10 mouse cellular contexts compared by ENCODE assay signal in the genomic region with DNA sequence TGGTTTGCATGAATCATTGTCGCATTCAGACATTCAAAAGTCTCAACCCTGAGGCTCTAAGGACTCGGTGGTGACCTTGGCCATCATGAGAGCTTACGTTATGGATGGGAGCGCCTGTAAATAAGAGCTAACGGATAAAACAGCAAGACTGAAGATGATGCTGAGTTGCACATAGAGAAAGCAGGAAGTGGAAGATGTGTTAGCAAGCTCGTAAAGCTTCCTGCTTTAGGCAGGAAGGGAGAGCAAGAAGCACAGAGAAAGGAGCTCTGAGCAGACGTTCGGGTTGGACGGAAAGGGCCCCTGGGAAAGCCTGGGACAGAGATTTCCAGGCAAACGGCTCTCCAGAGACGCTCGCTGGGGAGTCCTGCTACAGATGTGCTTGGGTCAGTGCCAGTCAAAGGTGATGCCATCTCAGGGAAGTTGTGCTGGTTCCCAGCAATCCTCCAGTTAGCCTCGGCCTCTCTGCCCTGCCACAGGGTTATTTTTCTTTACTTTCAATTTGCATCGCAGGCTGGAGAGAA. TPM values are rescaled to one million over a fixed set of nuclear protein-coding genes. Genes with fewer than 3 reads are reported as not detected.
DNase-seq lines count a peak whose midpoint lies in the region; ATAC-seq lines count a peak whose summit lies in the region.
"Had no signal": no experiment of that assay in that cellular context is flagged by ENCODE, and none has a peak within 500 bp of the region (broad histone marks: within the 10 kb centered on the region; RNA-seq: fewer than 3 reads in every experiment).

No protein-coding gene starts in this region.

- H3K27ac ChIP-seq in heart, embryonic 16.5 days (ENCODE audit: low read length) = peak overlapping the region; percentile 29; the same call in 1 of the 2 replicates
- peak overlapping the region; percentile 46 for H3K27ac ChIP-seq in midbrain, embryonic 12.5 days (replicated peaks)

- H3K4me1 ChIP-seq in heart, embryonic 16.5 days (ENCODE audit: control insufficient read depth, insufficient read depth, low read length) = no peaks in the 10 kb centered on the region
- H3K4me1 ChIP-seq in midbrain, embryonic 12.5 days = peaks cover 13% of the 10 kb centered on the region
- H3K4me1 ChIP-seq: heart, embryonic 12.5 days had no signal

- H3K27me3 ChIP-seq in heart, embryonic 16.5 days (ENCODE audit: control insufficient read depth, insufficient read depth, low read length) = no peaks in the 10 kb centered on the region
- no peaks in the 10 kb centered on the region for H3K27me3 ChIP-seq in midbrain, embryonic 12.5 days
- H3K27me3 ChIP-seq: heart, embryonic 12.5 days had no signal

- DNase-seq in heart, postnatal 4 days = no peak
- peak; percentile 39 for DNase-seq in CD4-positive helper T cell, adult 2 months (ENCODE audit: low read depth, low spot score)
- DNase-seq in brain, adult 2 months (ENCODE audit: low read depth, low spot score) = peak; percentile 19
- DNase-seq in cerebellum, adult 11-12 months = no peak
- no peak for DNase-seq in gastrocnemius, postnatal 4 days (ENCODE audit: low spot score in 2 of 2)
- DNase-seq in left cerebral cortex, adult 9 months (ENCODE audit: low spot score in 2 of 2) = no peak
- DNase-seq: adrenal gland, postnatal 25 days had no signal

- H3K4me2 ChIP-seq in heart, embryonic 16.5 days (ENCODE audit: low read depth, low read length) = peak overlapping the region; percentile 10; the same call in 1 of the 2 replicates
- no peak overlapping the region for H3K4me2 ChIP-seq in midbrain, embryonic 12.5 days (replicated peaks)
- H3K4me2 ChIP-seq: heart, embryonic 12.5 days had no signal

- no peak for ATAC-seq in heart, embryonic 16.5 days (replicated peaks; ENCODE audit: extremely low read depth, insufficient read depth, low FRiP score)
- 0 out of 2 replicates have a peak, but pooled peaks have one; percentile 23 for ATAC-seq in midbrain, embryonic 12.5 days (ENCODE audit: low FRiP score, low read depth)

- 73% methylated on average over 14 of the region's 14 CpGs for WGBS in heart, embryonic 16.5 days
- 76% methylated on average over 14 of the region's 14 CpGs for WGBS in midbrain, embryonic 12.5 days

- H3K36me3 ChIP-seq in heart, embryonic 16.5 days (ENCODE audit: control insufficient read depth, insufficient read depth) = peaks cover 20% of the 10 kb centered on the region
- H3K36me3 ChIP-seq in midbrain, embryonic 12.5 days = no peaks in the 10 kb centered on the region

- no peak overlapping the region for H3K9ac ChIP-seq in heart, embryonic 16.5 days (ENCODE audit: low read length)
- no peak overlapping the region for H3K9ac ChIP-seq in midbrain, embryonic 12.5 days (replicated peaks)
- H3K9ac ChIP-seq: heart, embryonic 12.5 days had no signal

- no peaks in the 10 kb centered on the region for H3K9me3 ChIP-seq in heart, embryonic 16.5 days (replicated peaks; ENCODE audit: control insufficient read depth, low read length)
- no peaks in the 10 kb centered on the region for H3K9me3 ChIP-seq in midbrain, embryonic 12.5 days
- H3K9me3 ChIP-seq: heart, embryonic 12.5 days had no signal

- H3K4me3 ChIP-seq in heart, embryonic 16.5 days (ENCODE audit: low read length) = no peak overlapping the region; the same call in 1 of the 2 replicates
- H3K4me3 ChIP-seq in midbrain, embryonic 12.5 days = no peak overlapping the region
- H3K4me3 ChIP-seq: heart, embryonic 12.5 days had no signal

RNA-seq across cellular contexts. Expression of gene Rftn1, which starts 40.7 kb away (rescaled TPM):
- 36.3 and 37.8 TPM in 2 replicates for polyA plus RNA-seq in heart, embryonic 16.5 days (2015; fragmentation: Nextera tagmentation; extraction: Ambion mirVana)
- 10 to 100 TPM; 70.3 to 80.9 TPM for total RNA-seq in heart, postnatal 4 days (2021)
- polyA plus RNA-seq in midbrain, embryonic 12.5 days (2016; fragmentation: Nextera tagmentation; extraction: Ambion mirVana) = 4.5 and 7.1 TPM in 2 replicates
- 10 to 100 TPM; 36.2 to 42.7 TPM for total RNA-seq in gastrocnemius, postnatal 4 days (2021)

Comparison
In these comparisons a context has a peak if more than half of its experiments do, and no peak if none do; other contexts are left out.
1. DNase-seq: peak in CD4-positive helper T cell, adult 2 months (single experiment) and brain, adult 2 months (single experiment); none in heart, postnatal 4 days (single experiment), cerebellum, adult 11-12 months (single experiment), gastrocnemius, postnatal 4 days (0 of 2) and left cerebral cortex, adult 9 months (0 of 2).